Mouse (Mus musculus) stomach, postnatal 0 days (tissue): ENCODE results near the gene 1110002E22Rik.

Source experiments
- CTCF ChIP-seq: IDR thresholded peaks from 2 replicates; pipeline ENCODE4 v1.5.1; 2016; ENCODE audit warnings: antibody characterized with exemption, low read depth, mild to moderate bottlenecking, moderate library complexity
- EP300 ChIP-seq: optimal IDR thresholded peaks from 2 replicates; pipeline ENCODE3; 2016; ENCODE audit warnings: antibody characterized with exemption

DNA sequence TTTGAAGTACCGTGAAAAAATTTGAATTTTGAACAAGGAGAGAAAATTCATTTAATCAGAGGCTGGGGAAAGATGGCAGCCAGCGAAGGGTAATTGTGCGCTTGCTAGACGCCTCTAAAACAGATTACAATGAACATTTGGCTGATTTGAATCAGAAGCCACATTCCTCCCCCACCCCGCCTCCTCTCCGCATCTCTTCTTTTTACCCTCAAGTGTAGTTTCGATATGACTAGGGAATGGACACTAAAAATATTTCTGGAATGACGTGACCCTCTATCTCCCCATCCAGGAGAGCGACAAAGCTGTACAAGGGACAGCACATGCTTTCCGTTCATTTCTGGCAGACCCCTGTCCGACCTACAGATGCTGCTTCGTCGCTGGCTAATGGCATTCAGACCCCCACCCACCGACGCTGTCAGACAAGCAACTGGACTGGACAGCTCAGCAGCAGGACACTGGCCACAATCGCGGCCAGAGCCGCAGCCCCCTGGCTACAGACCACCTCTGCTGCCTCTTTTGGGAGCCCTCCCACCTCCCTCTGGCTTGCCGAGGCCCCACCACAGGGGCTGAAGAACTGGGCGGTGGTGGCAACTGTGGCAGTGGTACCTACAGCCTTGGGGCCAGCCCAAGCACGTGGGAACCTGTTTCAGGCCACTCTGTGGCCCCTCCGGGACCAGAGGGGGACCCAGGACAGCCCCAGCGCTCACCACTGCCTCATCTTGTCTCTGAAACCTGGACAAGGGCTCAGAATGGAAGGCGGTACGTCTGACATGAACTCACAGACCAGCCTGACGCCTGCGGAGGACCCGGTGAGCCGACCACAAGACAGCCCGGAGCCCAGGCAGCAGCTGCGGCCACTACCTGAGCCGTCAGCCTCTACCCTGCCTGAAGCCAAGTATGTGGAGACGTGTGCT, at the start of gene 1110002E22Rik:
- TF ChIP-seq CTCF (no peak), EP300 (no peak)
